Mouse (Mus musculus): ENCODE data around the gene Zbtb20. TPM values are rescaled to one million over a fixed set of nuclear protein-coding genes. Genes with fewer than 3 reads are reported as not detected.

Gene Zbtb20
- polyA plus RNA-seq, 1 experiment from 2014 or later = 27.9 TPM

- DNase-seq (ENCODE audit: low spot score) (peak; percentile 14), ATAC-seq (no peak)
- 24% methylated on average over 10 of the region's 10 CpGs for WGBS
Observed at GRCm38 (mm10) chr16:43506771-43507405, 631.2 kb downstream of the Zbtb20 start.

GRCm38 (mm10) chr16:43508166-43508998, 632.7 kb downstream of the Zbtb20 start:
- H3K4me1 ChIP-seq (ENCODE audit: insufficient read depth, low read depth, low read length) = no peaks in the 10 kb centered on the region; the same call in 1 of the 2 replicates
- H3K4me3 ChIP-seq (ENCODE audit: low read depth, low read length) = no peak overlapping the region
- TF ChIP-seq EP300 (IDR thresholded peaks at IDR 0.05) (no peak), CTCF (IDR thresholded peaks at IDR 0.05) (no peak)
- H3K27ac ChIP-seq (ENCODE audit: low read length) = no peak overlapping the region
- no peak for DNase-seq (ENCODE audit: low spot score)
- H3K4me2 ChIP-seq (replicated peaks; ENCODE audit: low read depth, low read length) = no peak overlapping the region
- no peak overlapping the region for H3K9ac ChIP-seq (replicated peaks; ENCODE audit: low read depth)
- H3K27me3 ChIP-seq (replicated peaks; ENCODE audit: insufficient read depth, low read length) = no peaks in the 10 kb centered on the region
- 83% methylated on average over 9 of the region's 9 CpGs for WGBS
- H3K36me3 ChIP-seq (ENCODE audit: insufficient read depth, low read length) = no peaks in the 10 kb centered on the region
- ATAC-seq = no peak
- H3K9me3 ChIP-seq (ENCODE audit: low read length) = no peaks in the 10 kb centered on the region

More at GRCm38 (mm10) chr16:43506771-43507405, 631.2 kb downstream of the Zbtb20 start:
- Histone ChIP-seq H3K27ac (ENCODE audit: low read length) (no peak overlapping the region), H3K9me3 (ENCODE audit: low read length) (no peaks in the 10 kb centered on the region), H3K27me3 (replicated peaks; ENCODE audit: insufficient read depth, low read length) (no peaks in the 10 kb centered on the region), H3K4me2 (replicated peaks; ENCODE audit: low read depth, low read length) (peak overlapping the region; percentile 48), H3K9ac (replicated peaks; ENCODE audit: low read depth) (peak overlapping the region; percentile 32), H3K4me1 (ENCODE audit: insufficient read depth, low read depth, low read length) (no peaks in the 10 kb centered on the region; the same call in 1 of the 2 replicates), H3K4me3 (ENCODE audit: low read depth, low read length) (peak overlapping the region; percentile 14; the same call in 1 of the 2 replicates), H3K36me3 (ENCODE audit: insufficient read depth, low read length) (no peaks in the 10 kb centered on the region)
- TF ChIP-seq CTCF (IDR thresholded peaks at IDR 0.05) = no peak
- TF ChIP-seq EP300 (IDR thresholded peaks at IDR 0.05) = no peak

GRCm38 (mm10) chr16:43510516-43510915, 634.8 kb downstream of the Zbtb20 start:
- TF ChIP-seq EP300 (IDR thresholded peaks at IDR 0.05) = no peak
- no peak for TF ChIP-seq CTCF (IDR thresholded peaks at IDR 0.05)
- no peaks in the 10 kb centered on the region for H3K9me3 ChIP-seq (ENCODE audit: low read length)
- no peak overlapping the region for H3K27ac ChIP-seq (ENCODE audit: low read length)
- H3K4me3 ChIP-seq (ENCODE audit: low read depth, low read length) = no peak overlapping the region
- no peak overlapping the region for H3K4me2 ChIP-seq (replicated peaks; ENCODE audit: low read depth, low read length)
- no peaks in the 10 kb centered on the region; the same call in 1 of the 2 replicates for H3K4me1 ChIP-seq (ENCODE audit: insufficient read depth, low read depth, low read length)
- WGBS = 76% methylated on average over 5 of the region's 5 CpGs
- no peaks in the 10 kb centered on the region for H3K27me3 ChIP-seq (replicated peaks; ENCODE audit: insufficient read depth, low read length)
- DNase-seq (ENCODE audit: low spot score) = no peak
- no peak overlapping the region for H3K9ac ChIP-seq (replicated peaks; ENCODE audit: low read depth)
- no peak for ATAC-seq
- H3K36me3 ChIP-seq (ENCODE audit: insufficient read depth, low read length) = no peaks in the 10 kb centered on the region

- DNase-seq (ENCODE audit: low spot score) = no peak
- H3K27ac ChIP-seq (ENCODE audit: low read length) = no peak overlapping the region
- H3K4me1 ChIP-seq (ENCODE audit: insufficient read depth, low read depth, low read length) = no peaks in the 10 kb centered on the region
- WGBS = 77% methylated on average over 4 of the region's 4 CpGs
- no peaks in the 10 kb centered on the region for H3K27me3 ChIP-seq (replicated peaks; ENCODE audit: insufficient read depth, low read length)
- H3K4me3 ChIP-seq (ENCODE audit: low read depth, low read length) = no peak overlapping the region
- no peak overlapping the region for H3K4me2 ChIP-seq (replicated peaks; ENCODE audit: low read depth, low read length)
- ATAC-seq = no peak
- no peaks in the 10 kb centered on the region for H3K36me3 ChIP-seq (ENCODE audit: insufficient read depth, low read length)
- TF ChIP-seq EP300 (IDR thresholded peaks at IDR 0.05) = no peak
- TF ChIP-seq CTCF (IDR thresholded peaks at IDR 0.05) = no peak
- H3K9ac ChIP-seq (replicated peaks; ENCODE audit: low read depth) = no peak overlapping the region
- no peaks in the 10 kb centered on the region for H3K9me3 ChIP-seq (ENCODE audit: low read length)
Observed at GRCm38 (mm10) chr16:43511531-43511930, 635.9 kb downstream of the Zbtb20 start.

GRCm38 (mm10) chr16:43513933-43514332, 638.3 kb downstream of the Zbtb20 start:
- no peak overlapping the region for H3K27ac ChIP-seq (ENCODE audit: low read length)
- 59% methylated on average over 5 of the region's 5 CpGs for WGBS
- H3K9me3 ChIP-seq (ENCODE audit: low read length) = no peaks in the 10 kb centered on the region
- TF ChIP-seq EP300 (IDR thresholded peaks at IDR 0.05) = no peak
- TF ChIP-seq CTCF (IDR thresholded peaks at IDR 0.05) = no peak
- DNase-seq (ENCODE audit: low spot score) (no peak), ATAC-seq (no peak)
- H3K4me2 ChIP-seq (replicated peaks; ENCODE audit: low read depth, low read length) = no peak overlapping the region
- no peaks in the 10 kb centered on the region for H3K4me1 ChIP-seq (ENCODE audit: insufficient read depth, low read depth, low read length)
- H3K9ac ChIP-seq (replicated peaks; ENCODE audit: low read depth) = no peak overlapping the region
- no peak overlapping the region for H3K4me3 ChIP-seq (ENCODE audit: low read depth, low read length)
- H3K27me3 ChIP-seq (replicated peaks; ENCODE audit: insufficient read depth, low read length) = no peaks in the 10 kb centered on the region
- H3K36me3 ChIP-seq (ENCODE audit: insufficient read depth, low read length) = no peaks in the 10 kb centered on the region

- no peaks in the 10 kb centered on the region for H3K4me1 ChIP-seq (ENCODE audit: insufficient read depth, low read depth, low read length)
- no peaks in the 10 kb centered on the region for H3K27me3 ChIP-seq (replicated peaks; ENCODE audit: insufficient read depth, low read length)
- H3K9me3 ChIP-seq (ENCODE audit: low read length) = no peaks in the 10 kb centered on the region
- TF ChIP-seq EP300 (IDR thresholded peaks at IDR 0.05) = no peak
- TF ChIP-seq CTCF (IDR thresholded peaks at IDR 0.05) = no peak
- H3K27ac ChIP-seq (ENCODE audit: low read length) = no peak overlapping the region
- ATAC-seq (no peak), DNase-seq (ENCODE audit: low spot score) (no peak)
- 78% methylated on average over 4 of the region's 4 CpGs for WGBS
- H3K4me2 ChIP-seq (replicated peaks; ENCODE audit: low read depth, low read length) = no peak overlapping the region
- no peak overlapping the region for H3K4me3 ChIP-seq (ENCODE audit: low read depth, low read length)
- no peaks in the 10 kb centered on the region for H3K36me3 ChIP-seq (ENCODE audit: insufficient read depth, low read length)
- no peak overlapping the region for H3K9ac ChIP-seq (replicated peaks; ENCODE audit: low read depth)
Observed at GRCm38 (mm10) chr16:43515538-43515937, 639.9 kb downstream of the Zbtb20 start.
